Mouse (Mus musculus): ENCODE measurements around the gene Cdk5rap1. TPM values are rescaled to one million over a fixed set of nuclear protein-coding genes. Genes with fewer than 3 reads are reported as not detected.

Gene Cdk5rap1
- 13.3 TPM for polyA plus RNA-seq (2014; fragmentation: Illumina TruSeq; extraction: RNeasy Lipid Tissue Mini Kit (QIAGEN cat#74804); ENCODE audit: low read depth, low replicate concordance)

DNA sequence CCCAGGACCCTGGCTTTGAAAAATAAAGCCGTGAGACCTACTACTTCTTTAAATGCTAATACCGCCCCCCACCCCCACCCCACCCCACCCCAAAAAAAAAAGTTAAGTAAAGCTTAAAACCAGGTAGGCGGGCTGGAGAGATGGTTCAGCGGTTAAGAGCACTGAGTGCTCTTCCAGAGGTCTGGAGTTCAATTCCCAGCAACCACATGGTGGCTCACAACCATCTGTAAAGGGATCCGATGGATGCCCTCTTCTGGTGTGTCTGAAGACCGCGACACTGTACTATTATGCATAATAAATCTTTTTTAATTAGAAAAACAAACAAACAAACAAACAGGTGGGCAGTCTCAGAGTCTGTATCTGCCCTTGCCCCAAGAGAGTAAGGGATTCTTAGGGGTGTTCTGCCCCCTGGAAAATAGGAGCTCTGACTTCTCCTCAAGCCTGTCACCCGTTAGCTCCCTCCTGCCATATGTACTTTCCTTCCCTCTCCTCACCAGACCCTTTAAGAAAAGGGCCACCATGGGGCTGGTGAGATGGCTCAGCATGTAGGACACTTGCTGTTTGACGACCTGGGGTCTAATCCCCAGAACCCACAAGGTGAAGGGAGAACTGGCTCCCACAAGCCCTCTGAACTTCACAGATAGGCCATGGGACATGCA lies at the start of gene Cdk5rap1:
Cdk5rap1 (minus strand) TSS at position 169 of the 659 bp plus-strand sequence.

DNA sequence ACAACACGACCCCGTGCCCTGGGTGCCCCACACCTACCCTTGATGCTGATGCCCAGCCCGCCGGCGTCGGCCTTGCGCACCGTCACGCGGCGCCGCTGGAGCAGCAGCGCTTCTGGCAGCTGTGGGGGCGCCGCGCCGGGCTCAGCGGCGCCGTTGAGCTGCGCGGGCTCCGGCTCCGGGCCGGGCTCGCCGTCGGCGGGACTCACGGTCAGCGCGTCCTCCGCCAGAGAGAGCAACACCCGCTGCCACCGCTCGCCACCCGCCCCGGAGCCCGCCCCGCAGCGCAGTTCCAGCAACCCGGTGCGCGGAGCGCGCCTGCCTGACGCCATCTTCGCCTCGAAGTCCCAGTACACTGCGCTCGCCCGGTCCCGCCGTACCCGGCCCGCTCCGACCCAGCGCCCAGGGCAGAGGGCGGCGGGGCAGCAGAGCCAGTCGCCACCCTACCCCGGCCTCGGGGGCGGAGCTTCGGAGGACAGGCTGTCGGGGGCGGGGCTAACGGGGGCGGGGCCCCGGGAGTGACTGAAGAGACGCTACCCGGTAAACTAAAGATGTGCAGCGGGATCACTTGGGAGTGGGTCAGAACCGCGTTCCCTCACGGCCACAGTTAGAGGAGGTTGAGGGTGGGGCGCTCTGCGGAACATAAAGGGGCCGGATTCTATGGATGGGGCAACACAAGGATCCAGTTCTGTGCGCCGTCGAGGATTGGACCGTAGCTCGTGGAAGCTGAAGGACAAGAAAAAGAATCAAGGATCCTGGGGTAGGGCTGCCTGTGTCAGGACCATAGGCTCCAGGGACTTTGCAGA lies 35.0 kb upstream of the Cdk5rap1 start, which contains the start of gene Snta1:
Snta1 (minus strand) TSS at position 457 of the 803 bp plus-strand sequence.

GRCm38 (mm10) chr2:154306927-154307326 lies 65.9 kb downstream of the Cdk5rap1 start, which contains the start of gene Bpifb9b:
Gene Bpifb9b, plus strand, starts transcription at chr2:154307227.

Other genes starting within 250 kb of the Cdk5rap1 start
- not detected for gene Bpifa3, start 242.7 kb downstream of the Cdk5rap1 start, polyA plus RNA-seq (2014; fragmentation: Illumina TruSeq; extraction: RNeasy Lipid Tissue Mini Kit (QIAGEN cat#74804); ENCODE audit: low read depth, low replicate concordance)
- gene Bpifa1, start 230.1 kb downstream of the Cdk5rap1 start, polyA plus RNA-seq (2014; fragmentation: Illumina TruSeq; extraction: RNeasy Lipid Tissue Mini Kit (QIAGEN cat#74804); ENCODE audit: low read depth, low replicate concordance) = not detected
- not detected for gene Bpifa5, start 210.4 kb downstream of the Cdk5rap1 start, polyA plus RNA-seq (2014; fragmentation: Illumina TruSeq; extraction: RNeasy Lipid Tissue Mini Kit (QIAGEN cat#74804); ENCODE audit: low read depth, low replicate concordance)
- gene Bpifb1, start 182.2 kb downstream of the Cdk5rap1 start, polyA plus RNA-seq (2014; fragmentation: Illumina TruSeq; extraction: RNeasy Lipid Tissue Mini Kit (QIAGEN cat#74804); ENCODE audit: low read depth, low replicate concordance) = not detected
- gene Bpifb5, start 149.3 kb downstream of the Cdk5rap1 start, polyA plus RNA-seq (2014; fragmentation: Illumina TruSeq; extraction: RNeasy Lipid Tissue Mini Kit (QIAGEN cat#74804); ENCODE audit: low read depth, low replicate concordance) = not detected
- not detected for gene Bpifb9a, start 115.2 kb downstream of the Cdk5rap1 start, polyA plus RNA-seq (2014; fragmentation: Illumina TruSeq; extraction: RNeasy Lipid Tissue Mini Kit (QIAGEN cat#74804); ENCODE audit: low read depth, low replicate concordance)
- not detected for gene Bpifb9b, start 65.8 kb downstream of the Cdk5rap1 start, polyA plus RNA-seq (2014; fragmentation: Illumina TruSeq; extraction: RNeasy Lipid Tissue Mini Kit (QIAGEN cat#74804); ENCODE audit: low read depth, low replicate concordance)
- gene Snta1, start 35.1 kb upstream of the Cdk5rap1 start, polyA plus RNA-seq (2014; fragmentation: Illumina TruSeq; extraction: RNeasy Lipid Tissue Mini Kit (QIAGEN cat#74804); ENCODE audit: low read depth, low replicate concordance) = 0.49 TPM
- gene Cbfa2t2, start 63.5 kb upstream of the Cdk5rap1 start, polyA plus RNA-seq (2014; fragmentation: Illumina TruSeq; extraction: RNeasy Lipid Tissue Mini Kit (QIAGEN cat#74804); ENCODE audit: low read depth, low replicate concordance) = 14.6 TPM
- not detected for gene 1700003F12Rik, start 174.1 kb upstream of the Cdk5rap1 start, polyA plus RNA-seq (2014; fragmentation: Illumina TruSeq; extraction: RNeasy Lipid Tissue Mini Kit (QIAGEN cat#74804); ENCODE audit: low read depth, low replicate concordance)
- gene Actl10, start 178.8 kb upstream of the Cdk5rap1 start, polyA plus RNA-seq (2014; fragmentation: Illumina TruSeq; extraction: RNeasy Lipid Tissue Mini Kit (QIAGEN cat#74804); ENCODE audit: low read depth, low replicate concordance) = not detected
- gene Necab3, start 185.9 kb upstream of the Cdk5rap1 start, polyA plus RNA-seq (2014; fragmentation: Illumina TruSeq; extraction: RNeasy Lipid Tissue Mini Kit (QIAGEN cat#74804); ENCODE audit: low read depth, low replicate concordance) = not detected
- gene E2f1, start 196.9 kb upstream of the Cdk5rap1 start, polyA plus RNA-seq (2014; fragmentation: Illumina TruSeq; extraction: RNeasy Lipid Tissue Mini Kit (QIAGEN cat#74804); ENCODE audit: low read depth, low replicate concordance) = not detected
- 33.2 TPM for gene Pxmp4, start 230.7 kb upstream of the Cdk5rap1 start, polyA plus RNA-seq (2014; fragmentation: Illumina TruSeq; extraction: RNeasy Lipid Tissue Mini Kit (QIAGEN cat#74804); ENCODE audit: low read depth, low replicate concordance)
- gene Zfp341, start 240.3 kb upstream of the Cdk5rap1 start, polyA plus RNA-seq (2014; fragmentation: Illumina TruSeq; extraction: RNeasy Lipid Tissue Mini Kit (QIAGEN cat#74804); ENCODE audit: low read depth, low replicate concordance) = not detected
- gene 4930519P11Rik, start 240.4 kb upstream of the Cdk5rap1 start, polyA plus RNA-seq (2014; fragmentation: Illumina TruSeq; extraction: RNeasy Lipid Tissue Mini Kit (QIAGEN cat#74804); ENCODE audit: low read depth, low replicate concordance) = not detected